23 mouse cellular contexts compared by ENCODE assay signal in the genomic region with DNA sequence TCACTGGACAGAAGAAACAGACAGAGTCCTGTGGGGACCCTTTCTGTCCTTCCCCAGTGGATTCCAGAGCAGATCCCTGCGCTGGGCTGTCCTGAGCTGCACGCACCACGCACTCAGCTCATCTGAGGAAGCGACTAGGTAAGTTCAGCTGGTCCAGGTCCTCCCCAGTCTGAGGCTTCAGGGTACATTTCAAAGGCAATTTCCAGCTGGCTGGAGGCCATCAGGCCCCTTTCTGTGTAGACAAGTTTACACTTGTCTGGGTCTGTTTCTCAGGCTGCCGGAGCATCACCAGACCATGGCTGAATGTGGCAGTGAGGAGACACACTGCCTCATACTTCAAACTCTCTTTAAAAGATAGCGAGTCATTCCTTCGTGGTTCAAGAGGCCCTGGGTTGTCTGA. TPM values are rescaled to one million over a fixed set of nuclear protein-coding genes. Genes with fewer than 3 reads are reported as not detected.
DNase-seq lines count a peak whose midpoint lies in the region; ATAC-seq lines count a peak whose summit lies in the region.
"Had no signal": no experiment of that assay in that cellular context is flagged by ENCODE, and none has a peak within 500 bp of the region (broad histone marks: within the 10 kb centered on the region; RNA-seq: fewer than 3 reads in every experiment).

No protein-coding gene starts in this region.

- H3K4me1 ChIP-seq in heart, embryonic 14.5 days (ENCODE audit: control insufficient read depth in 2 of 2, insufficient read depth in 2 of 2, low read length in 2 of 2) = peaks cover 12 to 15% of the 10 kb centered on the region in 2 experiments
- H3K4me1 ChIP-seq in midbrain, embryonic 13.5 days (replicated peaks) = peaks cover 6% of the 10 kb centered on the region; the same call in 1 of the 2 replicates
- peaks cover 2% of the 10 kb centered on the region; the same call in 1 of the 2 replicates for H3K4me1 ChIP-seq in midbrain, embryonic 16.5 days (ENCODE audit: control insufficient read depth, insufficient read depth, low read length)

- peak; percentile 59 to 67 for DNase-seq in cerebellum, postnatal 10 days
- no peak for DNase-seq in cerebellum, adult 8-10 months
- DNase-seq in heart, postnatal 36 days = no peak
- no peak for DNase-seq in left cerebral cortex, adult 18-20 months (ENCODE audit: low spot score in 2 of 2)
- DNase-seq: gastrocnemius, adult 2 months; heart, postnatal 4 days; lung, adult 18-20 months; lung, postnatal 14 days had no signal

- peak overlapping the region; percentile 3; the same call in 1 of the 2 replicates for H3K9ac ChIP-seq in heart, embryonic 14.5 days (ENCODE audit: low read length)
- H3K9ac ChIP-seq in midbrain, embryonic 13.5 days (replicated peaks) = 0 out of 2 replicates have a peak overlapping the region, but pooled peaks have one; percentile 10
- no peak overlapping the region for H3K9ac ChIP-seq in midbrain, embryonic 16.5 days (ENCODE audit: low read depth, low read length)
- H3K9ac ChIP-seq: hindbrain, embryonic 15.5 days; limb, embryonic 13.5 days; liver, embryonic 12.5 days; stomach, embryonic 15.5 days had no signal

- H3K9me3 ChIP-seq in heart, embryonic 14.5 days (ENCODE audit: control insufficient read depth, low read length) = no peaks in the 10 kb centered on the region
- H3K9me3 ChIP-seq in midbrain, embryonic 13.5 days = no peaks in the 10 kb centered on the region
- no peaks in the 10 kb centered on the region for H3K9me3 ChIP-seq in midbrain, embryonic 16.5 days (replicated peaks; ENCODE audit: control insufficient read depth, low read length, poor library complexity, severe bottlenecking)
- H3K9me3 ChIP-seq: forebrain, embryonic 13.5 days; heart, embryonic 12.5 days; hindbrain, embryonic 15.5 days; limb, embryonic 13.5 days; liver, embryonic 12.5 days; stomach, embryonic 15.5 days had no signal

- ATAC-seq in heart, embryonic 14.5 days (ENCODE audit: insufficient number of reproducible peaks, insufficient read depth, low FRiP score, low read depth) = no peak
- ATAC-seq in midbrain, embryonic 13.5 days = no peak
- no peak for ATAC-seq in midbrain, embryonic 16.5 days
- no peak for ATAC-seq in activated CD4-positive, CD25-positive, alpha-beta regulatory T cell, adult 4 months
- ATAC-seq: CD4-positive, CD25-positive, alpha-beta regulatory T cell, adult 4 months; intestine, postnatal 0 days; liver, embryonic 12.5 days had no signal

- no peak overlapping the region for H3K4me3 ChIP-seq in heart, embryonic 14.5 days (ENCODE audit: control insufficient read depth in 1 of 2, insufficient read depth in 1 of 2, low read depth in 1 of 2, low read length in 2 of 2)
- H3K4me3 ChIP-seq in midbrain, embryonic 13.5 days (replicated peaks) = no peak overlapping the region
- no peak overlapping the region for H3K4me3 ChIP-seq in midbrain, embryonic 16.5 days (ENCODE audit: low read depth, low read length)
- H3K4me3 ChIP-seq: erythroblast, embryonic 14.5 days; forebrain, embryonic 13.5 days; gastrocnemius, adult 2 months; heart, embryonic 12.5 days; hindbrain, embryonic 15.5 days; limb, embryonic 13.5 days; liver, embryonic 12.5 days; stomach, embryonic 15.5 days had no signal

- H3K27me3 ChIP-seq in heart, embryonic 14.5 days (ENCODE audit: control insufficient read depth, insufficient read depth, low read length) = no peaks in the 10 kb centered on the region
- 0 out of 2 replicates have a peak, but pooled peaks cover 6% of the 10 kb centered on the region for H3K27me3 ChIP-seq in midbrain, embryonic 13.5 days
- H3K27me3 ChIP-seq in midbrain, embryonic 16.5 days (ENCODE audit: control insufficient read depth, insufficient read depth, low read depth, low read length) = no peaks in the 10 kb centered on the region
- H3K27me3 ChIP-seq: heart, embryonic 12.5 days; hindbrain, embryonic 15.5 days; limb, embryonic 13.5 days; stomach, embryonic 15.5 days had no signal

- 58% methylated on average over 7 of the region's 7 CpGs for WGBS in heart, embryonic 14.5 days
- 85% methylated on average over 7 of the region's 7 CpGs for WGBS in midbrain, embryonic 13.5 days
- WGBS in midbrain, embryonic 16.5 days = 86% methylated on average over 7 of the region's 7 CpGs

- H3K27ac ChIP-seq in heart, embryonic 14.5 days (replicated peaks in 1 of 2; ENCODE audit: control insufficient read depth in 1 of 2, insufficient read depth in 1 of 2, low read depth in 2 of 2, low read length in 2 of 2) = no peak overlapping the region
- no peak overlapping the region for H3K27ac ChIP-seq in midbrain, embryonic 13.5 days
- H3K27ac ChIP-seq in midbrain, embryonic 16.5 days (ENCODE audit: low read length) = no peak overlapping the region
- H3K27ac ChIP-seq: forebrain, embryonic 13.5 days; gastrocnemius, adult 2 months; hindbrain, embryonic 15.5 days; kidney, postnatal 0 days; limb, embryonic 13.5 days; liver, embryonic 12.5 days; stomach, embryonic 15.5 days had no signal

- no peaks in the 10 kb centered on the region for H3K36me3 ChIP-seq in heart, embryonic 14.5 days (ENCODE audit: control insufficient read depth, insufficient read depth, low read length)
- no peaks in the 10 kb centered on the region for H3K36me3 ChIP-seq in midbrain, embryonic 13.5 days
- H3K36me3 ChIP-seq in midbrain, embryonic 16.5 days (ENCODE audit: control insufficient read depth, insufficient read depth, low read length) = no peaks in the 10 kb centered on the region
- H3K36me3 ChIP-seq: heart, embryonic 12.5 days; hindbrain, embryonic 15.5 days; limb, embryonic 13.5 days; liver, embryonic 12.5 days; stomach, embryonic 15.5 days had no signal

- intact Hi-C loops in heart, postnatal 36 days (cut with DNase I) = no loop called here

- H3K4me2 ChIP-seq in heart, embryonic 14.5 days (ENCODE audit: low read length) = no peak overlapping the region
- no peak overlapping the region for H3K4me2 ChIP-seq in midbrain, embryonic 13.5 days (replicated peaks)
- no peak overlapping the region for H3K4me2 ChIP-seq in midbrain, embryonic 16.5 days (ENCODE audit: low read length)
- H3K4me2 ChIP-seq: forebrain, embryonic 13.5 days; heart, embryonic 12.5 days; hindbrain, embryonic 15.5 days; limb, embryonic 13.5 days; liver, embryonic 12.5 days; midbrain, embryonic 11.5 days; stomach, embryonic 15.5 days had no signal

RNA-seq across cellular contexts. Expression of a gene that starts 55.8 kb away (rescaled TPM):
- polyA plus RNA-seq in heart, embryonic 14.5 days (2014; fragmentation: Nextera tagmentation; extraction: Ambion mirVana) = 13.0 and 16.6 TPM in 2 replicates
- 100 to 1,000 TPM; 113 to 124 TPM for total RNA-seq in heart, postnatal 36 days (2021)
- 22.2 and 27.2 TPM in 2 replicates for polyA plus RNA-seq in midbrain, embryonic 13.5 days (2015; fragmentation: Nextera tagmentation; extraction: Ambion mirVana)
- 22.1 and 24.2 TPM in 2 replicates for polyA plus RNA-seq in midbrain, embryonic 16.5 days (2015; fragmentation: Nextera tagmentation; extraction: Ambion mirVana)
- 1 to 10 TPM; 5.9 to 6.3 TPM for polyA plus RNA-seq in activated CD4-positive, CD25-positive, alpha-beta regulatory T cell, adult 4 months (2017; shearing (Covaris generic))
- 100 to 1,000 TPM; 222 to 229 TPM for total RNA-seq in left cerebral cortex, adult 18-20 months (2021)

Comparison
In these comparisons a context has a peak if more than half of its experiments do, and no peak if none do; other contexts are left out.
1. DNase-seq: peak in cerebellum, postnatal 10 days (2 of 2); none in cerebellum, adult 8-10 months (single experiment), heart, postnatal 36 days (0 of 2) and left cerebral cortex, adult 18-20 months (0 of 2).